Mouse (Mus musculus) heart, adult 18-20 months (tissue): ENCODE results near the gene Ttc7b. TPM values are rescaled to one million over a fixed set of nuclear protein-coding genes. Genes with fewer than 3 reads are reported as not detected.

ENCODE experiments used
- DNase-seq, 2 experiments: peaks; one replicate each; pipeline ENCODE4 v3.0.0; 2021 to 2022; ENCODE audit warnings: mixed read lengths in 1 of 2
- total RNA-seq, 2 experiments: library from RNA; stranded (reverse); gene quantifications; 2 replicates each; pipeline ENCODE4 v1.2.3; 2021

Gene Ttc7b
- total RNA-seq, 2 experiments from 2014 or later: 74.6 to 79.1 TPM

DNA sequence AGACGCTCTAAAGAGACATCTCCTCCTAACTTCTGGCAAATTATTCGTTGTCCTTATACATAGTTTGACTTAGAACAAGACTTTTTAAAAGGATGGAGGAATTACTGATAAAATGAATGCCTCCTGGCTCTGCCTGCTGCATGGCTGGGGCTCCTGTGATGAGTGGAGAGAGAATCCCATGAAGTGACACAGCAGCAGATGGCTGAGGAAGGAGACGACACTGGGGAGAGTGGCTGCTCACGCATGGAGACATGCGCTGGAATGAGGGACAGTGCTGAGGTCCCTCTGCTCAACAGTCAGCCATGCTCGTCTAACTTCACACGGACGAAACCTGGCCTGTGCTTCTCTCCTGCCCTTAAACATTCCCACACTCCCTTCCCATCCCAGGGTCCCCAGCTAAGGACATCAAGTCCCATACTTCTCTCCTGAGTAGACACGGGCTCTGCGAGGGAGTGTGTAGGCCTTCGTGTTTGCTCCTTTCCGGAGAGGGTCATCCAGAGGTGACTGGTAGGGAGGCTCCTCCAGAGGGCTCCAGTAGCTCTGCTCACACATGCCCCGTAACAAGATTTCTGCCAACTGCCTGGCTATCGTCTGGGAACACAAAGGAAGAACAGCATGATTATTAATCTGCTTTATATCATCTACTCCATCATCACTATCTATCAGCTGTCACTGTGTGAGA lies 105.8 kb downstream of the Ttc7b start:
- no peak for DNase-seq

DNA sequence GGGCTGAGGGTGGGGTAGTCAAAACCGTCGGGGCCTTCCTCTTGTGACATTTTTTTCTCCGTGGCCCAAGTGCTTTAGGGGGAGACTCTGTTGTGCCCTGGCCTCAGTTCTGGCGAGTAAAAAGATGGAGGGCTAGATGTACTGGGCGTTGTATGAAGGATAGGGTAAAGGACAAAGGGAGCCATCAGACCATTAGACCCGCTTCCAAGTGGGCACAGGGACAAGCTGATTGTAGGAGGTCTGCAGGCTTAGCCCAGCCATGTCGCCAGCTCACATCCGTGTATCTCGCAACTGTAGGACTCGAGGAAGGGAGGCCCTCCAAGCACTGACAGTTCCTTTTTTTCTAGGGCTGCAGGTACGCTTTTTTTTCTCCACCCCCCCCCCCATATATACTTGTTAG lies 111.9 kb downstream of the Ttc7b start:
- no peak for DNase-seq

DNA sequence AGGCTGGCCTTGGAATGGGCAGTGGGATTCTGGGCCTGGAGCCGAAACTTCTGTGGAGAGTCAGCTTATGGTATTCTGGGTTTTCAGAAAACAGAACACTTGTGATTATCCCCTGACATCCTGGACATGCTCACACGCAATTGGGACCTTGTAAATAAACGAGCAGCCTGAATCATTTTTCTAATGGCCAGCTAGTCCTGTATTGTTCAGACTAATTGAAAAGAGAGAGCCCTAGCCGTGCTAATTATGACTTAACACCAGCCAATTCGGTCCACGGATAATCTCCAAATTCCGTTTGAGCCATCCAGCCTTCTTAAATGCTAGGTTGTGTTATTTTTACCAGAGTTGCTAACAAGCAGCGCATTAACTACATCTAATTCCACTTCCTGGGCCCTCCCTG lies 112.5 kb downstream of the Ttc7b start:
- DNase-seq: no peak

DNA sequence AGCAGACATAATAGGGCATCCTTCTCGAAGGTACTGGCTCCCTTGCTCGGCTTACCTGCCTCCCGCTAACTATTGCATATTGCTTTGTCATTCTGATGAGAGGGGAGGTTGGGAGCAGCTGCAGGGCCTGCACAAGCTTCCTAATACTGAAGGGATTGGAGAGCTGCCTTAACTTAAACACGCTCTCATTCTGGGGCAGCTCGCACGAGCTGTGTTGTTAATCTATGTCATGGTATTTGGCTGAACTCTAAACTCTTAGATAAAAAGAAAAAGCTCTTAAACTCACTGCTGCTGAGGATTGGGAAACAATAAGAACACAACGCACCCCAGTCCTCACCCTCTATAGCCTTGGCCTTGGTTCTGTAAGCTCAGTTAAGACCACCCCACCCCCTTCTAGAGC lies 113.3 kb downstream of the Ttc7b start:
- DNase-seq: no peak

DNA sequence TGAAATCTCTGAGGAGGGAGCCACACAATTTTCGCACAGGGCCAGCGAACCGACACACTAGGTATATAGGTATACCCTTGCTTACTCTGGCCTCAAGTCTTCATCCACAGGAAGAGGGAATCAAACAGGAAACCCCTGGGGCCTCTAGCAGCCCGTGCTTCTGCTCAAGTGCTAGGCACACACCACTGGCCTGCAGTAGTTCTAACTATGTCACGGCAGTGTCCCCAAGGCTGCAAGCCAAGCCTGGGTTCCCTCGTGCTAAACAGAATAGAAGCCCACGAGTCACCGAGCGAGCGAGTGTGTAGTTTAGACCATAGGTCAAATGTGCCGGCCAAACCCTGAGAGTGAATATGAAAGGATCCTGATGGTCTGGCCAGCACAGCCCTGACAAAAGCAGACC lies 114.5 kb downstream of the Ttc7b start:
- no peak for DNase-seq

DNA sequence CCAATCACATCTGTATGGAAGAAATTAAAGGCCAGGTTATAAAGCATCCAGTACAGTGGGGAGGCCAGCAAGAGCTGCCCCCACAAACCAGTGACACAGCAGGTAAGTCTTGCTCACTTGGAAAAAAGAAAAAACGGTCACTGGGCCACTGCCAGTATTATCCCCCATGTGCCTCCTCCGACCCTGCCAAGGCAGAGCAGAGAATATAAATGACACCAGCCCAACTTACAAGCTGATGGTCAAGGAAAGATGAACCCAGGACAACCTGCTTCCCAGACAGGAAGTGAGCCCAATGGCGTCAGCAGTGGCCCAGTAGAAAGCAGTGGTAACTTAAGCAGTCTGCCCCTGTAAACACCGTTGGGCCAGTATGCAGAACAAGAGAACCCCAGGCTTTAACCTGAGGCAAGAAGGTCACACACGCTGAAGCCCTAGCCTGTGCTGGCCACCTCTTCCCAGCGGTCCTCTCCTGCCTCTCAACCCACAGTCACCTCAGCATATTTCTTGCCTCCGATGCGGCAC lies 115.1 kb downstream of the Ttc7b start:
- no peak for DNase-seq

DNA sequence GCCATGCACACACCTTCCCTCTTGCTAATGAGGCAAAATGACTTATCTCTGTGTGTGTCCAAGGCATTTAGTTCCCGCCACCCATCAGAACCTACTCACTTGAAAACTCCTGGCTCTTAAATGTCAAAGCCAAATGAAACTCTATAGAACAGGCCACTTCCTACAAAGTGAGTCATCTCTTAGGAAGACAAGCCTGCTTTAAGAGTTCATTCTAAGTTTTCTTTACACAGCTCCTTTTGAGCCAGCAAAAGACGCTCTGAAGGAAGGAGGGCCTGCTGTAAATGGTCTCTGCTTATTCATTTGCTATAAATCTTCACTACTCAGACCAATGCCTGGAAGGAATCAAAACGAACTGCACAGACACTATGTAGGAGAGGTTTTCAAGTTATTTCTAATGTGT lies 116.2 kb downstream of the Ttc7b start:
- DNase-seq: no peak

DNA sequence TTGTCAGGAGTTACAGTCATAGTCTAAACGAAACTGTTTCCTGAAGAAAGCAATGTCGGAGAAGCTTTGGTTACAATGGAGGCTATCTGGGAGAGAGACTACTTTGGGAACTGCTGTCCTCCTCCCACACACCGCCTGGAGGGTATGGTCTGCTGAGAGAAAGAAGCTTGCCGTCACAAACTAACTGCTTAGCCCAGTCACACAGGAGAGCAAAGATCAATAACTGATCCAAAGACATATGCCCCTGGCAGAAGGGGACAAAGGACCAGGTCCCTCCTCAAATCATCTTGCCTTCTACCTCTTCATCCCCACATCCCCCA lies 117.7 kb downstream of the Ttc7b start:
- no peak for DNase-seq

DNA sequence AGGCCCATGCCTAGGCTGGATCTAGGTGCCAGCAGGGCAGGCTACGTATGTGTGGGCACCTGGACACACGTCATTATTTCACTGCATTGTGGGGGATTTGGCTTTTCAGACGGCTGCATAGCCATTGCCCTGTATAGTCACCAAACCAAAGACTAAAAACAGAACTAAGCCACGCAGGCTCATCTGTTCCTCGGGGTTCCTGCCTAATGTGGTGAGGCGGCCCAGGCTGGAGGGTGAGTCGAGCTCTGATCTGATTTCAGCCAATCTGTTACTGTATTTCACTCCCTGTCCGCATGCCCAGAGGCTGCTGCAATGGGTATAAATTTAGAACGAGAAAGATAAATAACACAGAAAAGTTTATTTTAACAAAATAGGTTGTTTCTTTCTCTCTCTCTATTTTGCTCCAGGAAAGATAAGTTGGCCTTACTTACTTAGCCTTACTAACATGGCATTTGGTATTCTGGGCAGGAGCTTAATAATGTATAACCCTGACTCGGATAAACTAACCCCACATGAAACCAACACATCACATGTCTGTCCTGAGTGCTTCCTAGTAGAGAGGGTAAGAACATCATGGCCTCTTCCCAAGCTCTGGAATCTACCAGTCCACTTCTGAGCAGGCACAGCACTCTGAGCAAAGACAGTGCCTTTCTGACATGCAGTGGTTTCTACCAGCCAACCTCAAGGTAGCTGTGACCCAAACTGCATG lies 118.2 kb downstream of the Ttc7b start:
- no peak for DNase-seq

DNA sequence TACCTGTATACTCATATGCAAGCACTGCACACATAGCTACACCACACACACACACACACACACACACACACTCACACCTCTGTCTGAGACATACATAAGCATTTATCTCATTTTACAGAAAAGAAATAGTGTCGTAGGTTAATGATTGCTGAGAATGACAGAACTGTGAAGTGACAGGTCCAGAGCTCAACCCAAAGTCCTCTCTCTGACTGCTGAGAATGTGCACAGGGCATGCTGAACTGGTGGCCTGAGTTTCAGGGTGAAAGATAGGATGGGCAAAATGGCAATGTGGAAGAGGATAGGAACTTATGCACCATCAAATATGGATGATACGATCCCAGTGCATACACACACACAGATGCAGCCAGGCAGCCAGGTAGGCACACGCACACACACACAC lies 120.5 kb downstream of the Ttc7b start:
- no peak for DNase-seq

DNA sequence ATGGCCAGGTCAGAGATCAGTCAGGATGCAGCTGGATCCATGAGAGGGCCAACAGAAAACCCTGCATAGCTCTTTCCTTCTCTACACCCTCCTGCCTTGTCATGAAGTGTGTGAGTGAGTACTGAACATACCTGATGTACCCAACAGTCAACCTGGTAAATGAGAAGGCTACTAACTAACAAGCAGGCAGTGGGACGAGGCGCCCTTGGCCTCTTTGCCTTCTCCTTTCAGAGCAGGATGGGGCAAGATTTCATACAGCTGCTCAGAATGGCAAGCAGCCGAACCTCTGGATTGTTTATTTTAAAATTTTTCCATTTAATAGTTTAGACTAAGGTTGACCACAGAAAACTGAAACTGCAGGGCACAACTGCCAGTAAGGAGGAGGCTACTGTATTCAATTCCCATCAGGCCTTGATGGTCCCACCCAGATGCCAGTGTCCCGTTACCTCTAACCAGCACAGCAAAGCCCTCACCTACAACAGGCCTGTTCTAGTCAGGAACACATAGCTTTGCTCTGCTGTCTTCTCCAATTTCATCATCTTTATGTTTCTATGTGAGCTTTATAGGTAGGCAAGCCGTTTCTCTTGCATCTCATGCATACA lies 121.4 kb downstream of the Ttc7b start:
- DNase-seq: no peak

DNA sequence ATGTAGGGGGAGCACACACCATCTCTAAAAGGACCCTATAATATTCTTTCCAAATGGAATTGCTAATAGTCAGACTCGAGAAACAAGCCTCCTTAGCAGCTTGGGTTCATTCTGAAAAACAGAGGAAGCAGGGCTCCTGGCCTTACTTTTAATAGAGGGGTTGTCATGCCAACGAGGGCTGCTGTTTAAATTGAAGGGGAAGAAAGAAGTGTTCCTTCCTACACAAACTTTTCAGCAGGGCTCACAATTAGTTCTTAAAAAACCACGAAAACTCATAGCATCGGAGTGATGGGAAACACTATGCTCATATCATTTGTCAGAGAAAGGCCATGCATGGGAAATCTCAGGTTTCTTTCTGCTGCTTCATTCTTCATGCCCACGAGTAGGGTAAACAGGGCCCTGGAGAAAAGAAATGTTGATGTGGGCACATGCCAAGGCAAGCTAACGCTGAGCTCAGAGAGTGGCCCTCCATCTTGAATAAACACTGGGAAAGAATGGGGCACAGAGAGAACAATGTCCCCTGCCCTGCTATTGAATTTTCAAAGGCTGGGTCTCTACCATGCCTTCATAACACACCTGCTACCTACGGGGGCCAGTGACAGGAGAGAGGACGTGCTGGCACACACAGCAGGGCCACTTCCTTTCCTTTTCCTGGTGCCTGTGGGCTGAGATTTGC lies 122.2 kb downstream of the Ttc7b start:
- no peak for DNase-seq

DNA sequence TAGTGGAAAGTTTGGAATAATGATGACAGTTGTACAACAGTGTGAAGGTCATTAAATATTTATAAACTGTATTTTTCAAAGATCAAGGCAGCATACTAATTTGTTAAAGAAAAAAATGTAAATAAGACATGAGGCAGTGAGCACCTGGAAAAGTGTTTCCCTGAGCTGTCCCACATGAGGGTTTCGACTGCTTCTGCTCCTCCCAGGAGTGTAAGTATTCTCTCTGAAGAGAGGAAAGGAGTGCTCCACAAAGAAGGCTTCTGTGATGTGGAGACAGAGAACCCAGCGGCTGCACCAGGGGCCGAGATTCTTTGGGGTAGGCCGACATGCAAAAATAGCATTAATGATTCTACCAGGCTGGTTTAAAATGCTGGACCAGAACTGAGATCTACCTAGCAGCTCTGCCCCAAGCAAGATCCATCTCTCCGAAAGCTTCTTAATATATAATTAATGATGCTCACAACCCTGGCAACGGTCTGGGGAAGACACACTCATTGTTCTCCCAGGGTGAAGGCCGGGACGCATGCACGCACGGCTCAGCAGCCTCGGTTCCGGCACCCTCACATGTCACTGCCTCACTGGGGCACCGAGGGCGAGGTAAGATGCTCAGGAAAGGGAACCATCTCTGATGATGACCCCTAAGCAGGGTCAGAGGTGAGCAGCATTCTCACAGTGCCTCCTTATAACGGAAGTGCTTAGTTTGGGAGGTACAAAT lies 123.0 kb downstream of the Ttc7b start:
- DNase-seq: no peak

DNA sequence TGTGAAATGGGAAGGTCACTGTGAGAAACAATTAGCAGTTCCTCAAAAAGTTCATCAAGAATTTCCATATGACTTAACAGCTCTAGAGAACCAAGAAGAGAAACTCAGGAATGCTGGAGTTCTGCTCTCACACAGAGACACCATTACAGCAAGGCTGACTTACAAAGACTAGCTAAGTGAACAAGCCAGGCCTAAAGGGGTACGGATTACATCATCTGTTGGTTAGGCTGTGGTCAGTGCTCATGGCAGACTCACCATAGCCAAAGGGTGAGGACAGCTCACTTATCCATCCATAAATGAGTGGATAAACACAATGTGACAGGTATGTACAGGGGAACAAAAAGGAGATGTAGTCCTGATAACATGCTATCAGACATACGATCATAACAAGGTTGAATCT lies 123.8 kb downstream of the Ttc7b start:
- DNase-seq: no peak

DNA sequence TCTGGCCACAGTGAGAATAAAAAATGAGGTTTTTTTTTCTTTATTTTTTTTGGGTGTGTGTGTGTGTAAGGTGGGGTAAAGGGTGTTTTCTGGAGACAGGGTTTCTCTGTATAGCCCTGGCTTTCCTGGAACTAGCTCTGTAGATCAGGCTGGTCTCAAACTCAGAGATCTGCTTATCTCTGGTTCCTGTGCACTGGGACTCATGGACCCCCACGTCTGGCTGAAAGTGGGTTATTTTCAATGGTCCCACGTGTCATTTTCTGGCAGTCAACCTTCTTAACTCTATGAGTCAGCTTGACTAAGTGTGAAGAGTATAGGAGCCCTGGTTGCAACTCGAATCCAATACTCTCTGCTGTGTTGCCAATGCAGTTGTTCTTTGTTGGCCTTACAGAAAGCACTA lies 127.1 kb downstream of the Ttc7b start:
- DNase-seq: no peak

DNA sequence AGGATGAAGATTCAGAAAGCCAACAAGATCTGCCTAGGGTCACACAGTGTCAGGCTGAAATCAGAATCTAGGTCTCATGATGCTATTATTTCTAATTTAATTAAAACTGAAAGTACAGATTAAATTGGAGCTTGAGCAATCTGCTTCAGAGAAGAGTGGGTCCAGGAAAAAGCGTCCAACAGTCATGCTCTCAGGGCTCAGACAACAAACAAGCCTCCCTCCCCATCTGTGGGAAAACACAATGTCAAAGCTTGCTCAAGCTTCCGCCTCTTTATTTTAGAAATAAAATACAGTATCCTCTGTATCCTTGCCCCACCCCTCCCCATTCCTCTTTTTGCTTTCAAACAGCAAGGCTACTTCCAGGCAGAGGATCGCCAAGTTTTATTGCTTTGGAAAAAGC lies 127.5 kb downstream of the Ttc7b start:
- peak in 1 of 2 experiments; percentile 19 for DNase-seq

DNA sequence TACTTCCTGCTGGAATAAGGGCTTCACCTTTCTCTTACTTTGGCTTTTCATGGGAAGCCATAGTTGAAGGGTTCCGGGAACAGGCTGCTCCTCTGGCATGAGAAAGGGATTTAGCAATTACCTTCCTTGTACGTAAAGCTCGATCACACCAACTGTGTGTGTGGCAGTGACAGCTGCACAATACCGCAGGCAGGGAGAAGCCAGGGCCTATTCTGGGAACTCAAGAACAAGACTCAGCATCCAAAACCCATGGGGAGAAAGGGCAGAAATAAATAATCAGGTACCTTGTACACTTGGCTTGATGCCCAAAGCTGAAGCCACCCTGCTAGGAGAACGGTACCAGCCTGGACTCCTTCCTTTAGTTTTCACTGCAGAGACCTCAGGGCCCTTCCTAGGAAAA lies 128.2 kb downstream of the Ttc7b start:
- no peak for DNase-seq

DNA sequence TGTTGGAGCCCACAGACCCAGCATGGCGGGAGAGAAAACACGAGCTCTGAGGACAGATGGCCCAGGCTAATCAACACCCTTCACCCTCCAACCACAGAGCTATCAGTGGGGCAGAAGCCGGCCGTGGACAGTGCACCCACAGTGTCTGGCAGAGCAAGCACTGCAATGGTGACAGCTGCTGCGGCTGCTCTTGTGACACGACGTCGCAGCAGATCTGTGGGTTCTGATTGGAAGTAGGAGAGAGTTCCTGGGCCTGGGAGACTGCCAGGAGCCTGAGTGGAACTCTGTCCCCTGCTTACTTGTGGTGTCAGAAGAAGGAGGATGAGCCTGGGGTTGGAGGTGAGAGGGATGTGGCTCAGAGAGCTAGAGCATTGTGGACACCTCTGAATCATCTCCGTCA lies 128.7 kb downstream of the Ttc7b start:
- DNase-seq: no peak

DNA sequence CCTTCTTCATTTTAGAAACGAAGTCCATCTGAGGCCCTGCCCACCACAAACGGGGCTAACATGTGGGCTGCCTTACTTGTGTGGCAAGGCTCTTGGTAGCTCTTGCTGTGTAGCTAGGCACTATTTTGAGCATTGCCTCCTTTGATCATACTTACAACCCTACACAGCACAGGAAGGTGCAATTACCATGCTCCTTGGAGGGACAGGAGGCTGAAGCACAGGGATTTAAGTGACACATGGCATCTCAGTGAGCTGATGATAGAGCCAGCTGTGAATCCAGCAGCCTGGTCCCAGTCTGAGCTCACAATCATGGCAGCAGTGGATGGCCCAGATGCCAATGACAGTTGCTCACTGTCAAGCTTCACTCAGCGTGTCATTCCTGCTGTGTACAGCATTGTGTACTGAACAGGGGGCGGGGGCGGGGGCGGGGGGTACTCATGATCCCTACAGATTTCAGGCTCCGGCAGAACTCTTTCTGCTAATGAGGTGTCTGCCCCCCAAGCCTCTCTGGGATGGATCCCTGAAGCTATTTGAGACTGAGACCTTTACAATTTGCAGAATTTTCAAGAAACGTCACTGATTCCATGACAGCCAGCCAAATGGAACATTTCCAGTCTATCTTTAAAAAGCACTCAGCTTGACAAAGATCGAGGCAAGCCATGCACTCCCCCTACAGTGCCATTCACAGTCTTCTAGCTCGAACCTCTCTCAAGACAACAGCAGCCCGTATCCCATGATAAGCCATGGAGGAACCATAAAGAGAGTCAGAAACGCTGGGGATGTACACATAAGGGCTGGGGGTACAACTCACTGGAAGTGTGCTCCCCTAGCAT lies 130.5 kb downstream of the Ttc7b start:
- no peak for DNase-seq

DNA sequence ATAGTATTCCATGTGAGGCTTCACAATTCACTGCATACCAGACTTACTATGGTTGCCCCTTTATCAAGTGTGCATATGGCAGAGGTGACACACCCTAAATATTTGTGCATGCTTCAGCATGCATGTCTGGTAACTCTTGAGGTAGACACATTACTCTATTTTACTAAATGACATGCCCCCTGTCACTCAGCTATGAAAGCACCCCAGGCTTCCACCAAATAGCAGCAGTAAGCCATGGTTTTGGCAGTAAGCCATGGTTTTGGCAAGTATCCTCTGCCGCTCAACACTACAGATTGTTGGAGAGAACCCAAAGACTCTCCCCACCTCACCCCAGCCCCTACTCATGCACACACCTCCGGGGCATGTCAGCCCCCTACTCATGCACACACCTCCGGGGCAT lies 134.4 kb downstream of the Ttc7b start:
- no peak for DNase-seq

DNA sequence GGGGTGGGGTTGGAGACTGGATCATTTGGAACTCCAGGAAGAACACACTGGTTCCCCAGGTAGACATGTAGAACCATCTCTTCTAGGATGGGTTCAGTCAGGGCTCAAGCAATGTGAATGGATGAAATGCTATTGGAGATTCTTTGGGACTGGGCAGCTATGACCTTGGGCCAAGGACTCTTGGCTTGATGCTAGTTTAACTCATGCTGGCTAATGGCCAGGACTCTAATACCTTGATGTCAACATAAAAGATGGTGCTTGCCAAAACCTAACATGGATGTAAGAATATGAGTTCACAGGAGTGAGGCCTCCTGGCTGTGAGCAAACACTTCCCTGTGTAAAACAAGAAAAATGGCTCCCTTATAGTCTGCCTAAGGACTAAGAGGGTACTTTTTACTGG lies 138.1 kb downstream of the Ttc7b start:
- DNase-seq: no peak

DNA sequence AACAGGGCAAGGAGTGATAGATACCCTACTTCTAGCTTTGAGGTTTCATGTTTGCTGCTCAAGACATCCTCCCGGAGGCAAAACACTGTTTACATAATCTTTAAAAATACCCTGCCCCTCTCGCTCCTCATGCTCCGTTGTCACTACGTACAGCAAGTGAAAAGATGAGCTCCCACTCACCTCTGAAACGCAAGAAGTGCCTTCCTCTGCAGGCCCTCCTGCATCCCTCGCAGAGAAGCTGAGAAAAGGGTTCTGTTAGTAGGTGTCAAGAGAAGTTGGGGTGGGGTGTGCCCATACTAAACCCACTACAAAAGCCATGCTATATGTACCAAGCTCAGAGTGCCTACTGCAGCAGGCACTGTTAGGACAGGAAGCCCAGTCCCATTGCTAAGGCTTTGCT lies 138.7 kb downstream of the Ttc7b start:
- no peak for DNase-seq
